Mouse (Mus musculus) forelimb bud, embryonic 11.5 days (tissue): ENCODE measurements around the gene Copa.
A peak's percentile ranks its signal among the peaks of the same experiment; 100 is the strongest.

Source experiments
- DNase-seq: peaks from one replicate; pipeline ENCODE4 v3.0.0-alpha.2; 2012; ENCODE audit warnings: low read depth, low spot score

The Copa gene

GRCm38 (mm10) chr1:172082101-172082898 lies at the start of gene Copa, which contains the start of gene Ncstn:
TSS of gene Copa (plus strand) at chr1:172082529.
TSS of gene Ncstn (minus strand) at chr1:172082795.
- DNase-seq: peak; percentile 93

DNA sequence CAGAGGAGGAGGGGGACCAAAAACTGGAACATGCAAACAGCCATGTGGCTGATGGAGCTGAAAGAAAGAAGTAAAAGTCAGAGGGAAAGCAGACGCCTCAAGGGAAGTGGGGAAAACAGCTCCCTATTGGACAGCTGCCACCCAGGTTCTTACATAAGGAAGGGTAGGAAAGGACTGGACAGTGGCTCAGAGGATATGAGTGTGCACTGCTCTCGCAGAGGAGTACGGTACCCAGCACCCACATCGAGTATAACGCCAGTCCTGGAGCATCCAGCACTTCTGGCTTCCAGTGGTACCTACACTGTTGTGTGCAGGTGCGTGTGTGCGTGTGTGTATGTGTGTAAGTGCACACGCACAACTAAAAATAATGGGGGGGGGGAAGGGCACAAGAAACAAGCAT lies 35.9 kb upstream of the Copa start:
- DNase-seq: no peak

GRCm38 (mm10) chr1:172046938-172047337 lies 35.4 kb upstream of the Copa start:
- peak; percentile 82 for DNase-seq

DNA sequence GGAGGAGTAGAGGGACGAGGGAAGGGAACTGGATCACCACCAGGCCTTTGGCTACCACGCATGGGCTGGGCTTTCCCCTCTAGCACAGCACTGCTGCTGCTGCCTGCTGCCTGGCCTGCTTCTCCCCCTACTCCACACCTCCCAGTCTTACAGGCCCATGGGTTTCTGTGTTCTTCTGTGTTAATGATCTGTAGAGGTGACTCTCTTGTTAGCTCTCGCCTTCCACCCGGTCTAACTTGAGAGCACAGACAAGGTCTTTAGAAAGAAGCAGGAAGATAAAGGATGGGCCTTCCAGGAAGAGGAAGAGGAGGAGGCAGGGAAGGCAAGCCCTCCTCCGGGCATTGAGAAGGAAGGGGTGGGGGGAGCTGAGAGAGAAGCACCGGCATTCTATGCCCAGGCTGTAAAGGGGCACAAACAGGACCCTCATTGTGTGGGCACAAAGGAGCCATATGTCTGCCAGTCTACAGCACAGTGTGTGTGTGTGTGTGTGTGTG lies 34.0 kb upstream of the Copa start:
- DNase-seq: no peak

DNA sequence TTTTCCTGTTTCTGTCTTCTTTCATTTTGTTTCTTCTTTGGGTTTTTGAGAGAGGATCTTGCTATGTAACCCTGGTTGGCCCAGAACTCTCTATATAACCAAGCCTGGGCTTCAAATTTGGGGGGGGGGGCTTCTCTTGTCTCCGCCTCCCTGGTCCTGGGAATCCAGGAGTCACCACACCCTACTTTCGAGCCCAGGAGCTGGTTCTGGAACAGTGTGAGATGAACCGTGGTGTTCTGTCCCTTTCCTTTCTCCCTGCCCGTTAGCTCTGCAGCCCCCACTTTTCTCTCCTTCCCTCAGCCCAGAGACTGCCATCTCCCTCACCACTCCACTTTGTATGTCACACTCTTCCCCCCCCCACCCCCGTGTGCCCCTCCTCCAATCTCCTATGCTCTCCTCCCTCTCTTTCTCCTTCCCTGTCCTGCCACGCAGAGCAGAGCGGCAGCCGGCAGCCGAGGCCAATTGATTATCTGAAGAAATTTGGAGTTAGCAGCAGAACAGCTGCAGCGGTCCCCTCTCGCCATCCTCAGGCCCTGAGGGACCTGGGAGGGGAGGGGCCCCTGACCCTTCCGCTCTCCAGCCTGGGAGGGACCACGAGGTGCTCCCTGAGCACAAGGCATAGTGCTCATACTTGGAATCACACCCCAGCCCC lies 33.1 kb upstream of the Copa start:
- no peak for DNase-seq

DNA sequence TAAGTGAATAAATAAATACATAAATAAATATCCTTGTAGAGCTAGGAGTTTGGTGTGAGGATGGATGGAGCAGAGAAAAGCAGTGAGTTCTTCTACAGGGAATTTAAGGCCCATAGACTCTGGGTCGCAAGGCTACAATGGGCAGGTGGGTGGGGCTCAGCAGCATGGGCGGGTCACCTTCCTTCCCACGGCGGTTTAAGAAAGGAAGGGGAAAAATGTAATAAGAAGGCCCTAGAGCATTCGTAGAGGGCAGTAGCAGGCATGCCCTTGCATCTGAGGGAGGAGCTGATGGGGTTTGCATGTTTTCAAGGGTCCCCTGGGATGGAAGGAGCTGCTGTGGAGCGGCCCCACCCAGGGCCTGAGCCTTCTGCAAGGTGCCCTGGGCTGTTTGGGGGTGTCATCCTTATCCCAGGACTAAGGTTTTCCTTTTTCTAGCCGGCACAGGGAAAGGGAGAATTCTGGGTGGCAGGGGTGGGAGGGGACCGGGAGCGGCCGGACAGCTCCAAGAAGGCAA lies 29.5 kb upstream of the Copa start:
- no peak for DNase-seq

DNA sequence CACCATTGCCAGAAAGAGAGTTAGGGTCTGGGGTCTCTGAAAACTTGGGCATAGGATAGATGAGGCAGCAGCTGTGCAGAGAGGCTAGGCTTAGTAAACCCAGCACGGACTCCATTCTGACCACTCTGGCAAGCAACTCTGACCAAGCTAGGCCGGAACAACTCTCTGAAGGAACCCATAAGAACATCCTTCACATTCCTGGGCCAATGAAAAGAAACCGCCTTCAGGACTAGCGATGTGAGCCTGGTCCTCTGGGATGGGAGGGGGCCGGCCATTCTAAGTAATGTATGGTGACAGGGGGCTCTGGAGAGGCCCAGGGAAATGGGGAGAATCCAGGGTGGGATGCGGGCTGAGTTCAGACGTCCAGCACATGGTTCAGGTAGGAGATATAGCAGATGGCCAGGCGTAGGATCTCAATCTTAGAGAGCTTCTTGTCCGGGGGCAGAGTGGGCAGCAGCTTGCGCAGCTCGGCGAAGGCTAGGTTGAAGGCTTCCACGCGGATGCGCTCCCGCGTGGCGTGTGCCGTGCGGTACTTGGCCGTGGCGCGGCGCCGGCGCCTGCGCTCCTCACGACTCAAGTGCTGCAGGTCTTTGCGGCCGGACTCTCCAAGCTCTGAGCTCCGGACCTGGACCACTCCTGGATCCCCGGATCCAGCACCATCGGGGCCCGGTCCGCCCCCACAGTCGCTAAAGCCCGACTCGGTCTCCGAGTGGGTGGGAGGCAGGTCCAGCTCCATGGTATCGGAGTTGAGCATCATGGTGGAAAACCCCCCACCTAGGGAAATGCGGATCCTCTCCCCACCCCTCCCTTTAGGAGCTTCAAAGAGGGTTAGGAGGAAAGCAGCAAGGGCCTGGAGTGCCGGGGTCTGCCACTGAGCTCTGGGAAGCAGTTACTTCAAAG lies 28.5 kb upstream of the Copa start:
- no peak for DNase-seq

DNA sequence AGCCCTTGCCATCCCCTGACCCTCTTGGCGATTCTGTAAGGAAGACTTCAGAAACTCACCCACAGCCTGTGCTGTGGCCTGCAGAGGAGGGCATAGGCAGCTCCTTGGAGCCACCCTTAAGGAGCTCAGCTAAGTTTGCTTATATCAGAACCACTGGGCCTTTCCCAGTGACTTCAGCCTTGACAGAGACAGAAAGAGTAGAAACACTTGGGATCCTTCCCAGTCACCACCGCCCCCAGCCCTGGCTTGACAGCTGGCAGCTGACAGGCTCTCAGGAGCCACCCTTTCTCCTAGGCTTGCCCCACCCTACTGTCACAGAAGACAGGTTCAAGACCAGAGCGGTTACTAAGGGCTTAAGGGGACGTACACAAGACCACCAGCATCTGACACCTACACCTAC lies 26.1 kb upstream of the Copa start:
- no peak for DNase-seq

GRCm38 (mm10) chr1:172057491-172057921 lies 24.8 kb upstream of the Copa start, which contains the start of gene Nhlh1:
TSS of gene Nhlh1 (minus strand) at chr1:172057573.
- DNase-seq: no peak

- DNase-seq: no peak
These were observed 24.0 kb upstream of the Copa start for GRCm38 (mm10) chr1:172058321-172058720.

DNA sequence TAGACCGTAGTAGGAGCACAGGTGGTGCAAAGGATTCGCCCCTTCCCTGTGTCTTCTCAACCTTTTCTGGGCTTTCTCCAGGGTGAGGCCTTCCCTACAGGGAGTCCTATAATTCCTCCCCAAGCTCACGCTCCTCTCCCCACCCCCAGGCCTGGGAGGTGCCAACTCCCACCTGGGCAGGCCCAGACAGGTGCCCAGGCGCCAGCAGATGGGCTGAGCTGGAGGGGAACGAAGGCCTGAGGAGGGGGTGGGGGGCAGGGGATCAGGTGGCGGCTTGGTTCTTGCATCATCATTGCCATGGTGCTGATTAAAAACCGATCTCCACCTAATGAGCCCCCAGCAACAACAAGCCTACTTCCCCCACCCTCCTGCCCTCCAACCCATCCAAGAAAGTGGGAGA lies 23.5 kb upstream of the Copa start:
- DNase-seq: no peak

DNA sequence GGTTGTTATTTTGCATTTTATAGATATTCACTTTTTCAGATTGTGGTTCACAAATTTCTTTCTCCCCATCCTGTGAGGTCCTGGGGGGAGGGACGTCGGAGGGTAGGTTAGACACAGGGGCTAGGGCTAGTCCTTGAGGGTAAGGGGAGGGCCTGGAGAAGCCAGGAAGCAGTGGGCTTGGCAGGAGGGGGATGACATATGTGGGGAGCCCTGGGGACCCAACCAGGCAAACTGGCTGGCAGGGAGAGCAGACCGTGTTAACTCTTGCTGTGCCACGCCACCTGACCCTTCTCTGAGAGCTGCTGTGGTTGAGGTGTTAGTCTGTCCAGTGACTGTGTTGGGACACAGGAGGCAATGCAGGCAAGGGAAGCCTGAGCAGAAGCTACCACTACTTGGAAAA lies 21.7 kb upstream of the Copa start:
- DNase-seq: no peak

DNA sequence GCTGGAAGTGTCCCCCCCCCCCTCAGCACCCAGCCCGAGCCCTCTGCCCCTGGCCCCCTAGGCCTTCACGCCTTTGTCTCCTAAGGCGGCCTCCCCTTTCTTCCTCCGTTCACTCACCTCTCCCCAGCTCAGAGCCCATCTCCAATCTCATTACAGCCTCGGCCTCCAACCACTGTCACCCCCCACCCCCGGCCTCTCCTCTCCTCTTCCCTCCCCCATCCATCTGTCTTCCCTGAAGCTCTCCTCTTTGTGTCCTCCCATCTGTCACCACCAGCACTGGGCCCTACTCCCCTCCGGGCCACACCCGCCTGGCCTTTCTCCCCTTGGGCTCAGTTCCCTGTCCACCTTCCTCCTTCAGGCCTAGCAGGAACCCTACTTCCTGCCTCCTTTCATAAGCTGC lies 21.1 kb upstream of the Copa start:
- no peak for DNase-seq

DNA sequence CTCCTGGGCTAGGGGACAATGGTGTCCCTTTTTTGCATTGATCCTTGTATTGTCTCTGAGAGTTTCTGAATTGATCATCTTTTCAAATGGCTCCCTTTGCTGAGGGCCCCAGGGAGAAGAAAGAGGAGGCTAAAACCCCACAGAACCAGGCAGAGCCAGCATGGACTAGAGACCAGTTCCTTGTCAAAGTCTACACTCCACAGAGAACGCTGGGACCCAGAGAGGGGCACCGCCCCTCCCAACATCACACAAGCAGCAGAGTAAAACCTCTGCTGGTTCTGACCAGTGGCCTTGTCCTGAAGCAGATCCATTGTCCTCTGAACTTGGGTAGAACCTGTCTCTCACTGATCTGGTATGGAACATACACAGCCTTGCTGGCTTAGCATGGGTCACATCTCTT lies 20.2 kb upstream of the Copa start:
- no peak for DNase-seq

DNA sequence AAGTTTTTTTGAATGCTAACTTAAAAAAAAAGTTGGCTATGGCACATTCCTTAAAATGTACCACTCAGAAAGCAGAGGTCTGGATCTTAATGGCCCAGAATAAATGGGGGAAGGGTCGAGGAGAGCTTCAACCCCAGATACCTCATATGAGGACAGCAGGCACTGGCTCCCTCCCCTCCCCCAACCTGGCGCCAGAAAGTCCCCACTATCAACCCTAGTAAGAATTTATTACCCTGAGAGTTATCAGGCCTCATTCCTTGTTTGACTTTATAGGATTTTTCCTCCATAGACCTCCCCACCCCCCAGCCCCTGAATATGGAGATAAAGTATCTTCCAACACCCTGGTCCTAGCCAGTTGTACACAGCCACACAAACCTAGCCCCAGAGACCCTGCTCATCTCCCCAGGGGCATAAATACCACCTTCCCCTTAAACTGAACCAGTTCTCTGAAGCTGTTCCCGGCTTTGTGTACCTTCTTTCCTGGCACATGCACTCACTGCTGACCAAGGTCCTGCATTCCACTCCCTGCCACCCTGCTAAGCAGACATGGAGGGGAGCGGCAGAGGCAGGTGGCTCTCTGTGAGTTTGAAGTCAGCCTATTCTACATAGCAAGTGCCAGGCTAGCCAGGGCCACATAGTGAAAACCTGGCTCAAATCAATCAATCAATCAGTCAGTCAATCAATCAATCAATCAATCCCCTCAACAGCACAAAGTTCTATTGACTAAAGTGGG lies 18.9 kb upstream of the Copa start:
- no peak for DNase-seq

DNA sequence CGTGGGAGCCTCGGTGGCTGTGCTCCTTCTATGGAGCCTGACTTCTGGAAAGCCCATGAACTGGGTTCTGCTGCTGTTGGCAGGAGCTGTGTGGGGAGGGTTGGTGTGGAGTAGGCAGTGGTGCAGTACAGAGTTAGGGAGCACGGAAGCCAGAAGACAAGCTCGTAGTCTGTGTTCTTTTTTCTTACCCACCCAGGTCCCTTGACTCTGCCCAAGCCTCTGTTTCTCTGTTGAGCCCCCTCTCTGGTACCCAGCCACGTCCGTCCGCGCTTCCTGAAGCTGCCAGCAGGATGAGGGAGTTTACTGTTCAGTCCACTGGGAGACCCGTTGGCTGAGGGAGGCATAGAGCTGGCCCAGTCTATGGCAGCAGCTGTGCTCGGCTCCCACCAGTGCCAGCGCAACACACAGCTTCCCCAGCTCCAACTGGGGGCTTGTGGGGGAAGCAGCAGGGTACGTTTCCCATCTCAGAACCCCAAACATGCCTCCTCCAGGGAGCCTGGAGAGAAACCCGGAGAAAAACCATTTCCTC lies 17.7 kb upstream of the Copa start:
- DNase-seq: no peak

- DNase-seq: no peak
These were observed 12.1 kb upstream of the Copa start for GRCm38 (mm10) chr1:172070227-172070626.

DNA sequence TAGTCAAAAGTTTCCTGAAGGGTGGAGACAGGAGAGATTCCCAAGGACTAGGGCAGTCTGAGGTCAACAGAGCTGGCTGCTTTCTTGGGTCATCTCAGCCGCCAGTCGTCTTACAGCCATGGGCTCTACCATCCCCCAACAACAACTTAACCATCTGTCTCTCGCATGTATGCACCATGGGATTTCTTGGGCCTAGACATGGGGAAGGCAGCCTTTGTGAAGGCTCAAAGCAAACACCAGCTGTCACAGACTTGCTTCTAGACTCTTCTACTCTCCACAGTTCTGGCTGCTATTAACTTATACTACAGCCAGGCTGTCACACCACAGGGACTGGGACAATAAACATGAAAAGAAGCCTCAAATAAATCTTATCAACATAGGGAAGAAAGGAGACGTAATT lies 10.8 kb upstream of the Copa start:
- DNase-seq: no peak

- no peak for DNase-seq
These were observed 9.7 kb upstream of the Copa start for GRCm38 (mm10) chr1:172072604-172073003.

GRCm38 (mm10) chr1:172077981-172078380 lies 4.3 kb upstream of the Copa start:
- no peak for DNase-seq
